Mouse (Mus musculus): ENCODE data around the gene Slc5a1.

DNA sequence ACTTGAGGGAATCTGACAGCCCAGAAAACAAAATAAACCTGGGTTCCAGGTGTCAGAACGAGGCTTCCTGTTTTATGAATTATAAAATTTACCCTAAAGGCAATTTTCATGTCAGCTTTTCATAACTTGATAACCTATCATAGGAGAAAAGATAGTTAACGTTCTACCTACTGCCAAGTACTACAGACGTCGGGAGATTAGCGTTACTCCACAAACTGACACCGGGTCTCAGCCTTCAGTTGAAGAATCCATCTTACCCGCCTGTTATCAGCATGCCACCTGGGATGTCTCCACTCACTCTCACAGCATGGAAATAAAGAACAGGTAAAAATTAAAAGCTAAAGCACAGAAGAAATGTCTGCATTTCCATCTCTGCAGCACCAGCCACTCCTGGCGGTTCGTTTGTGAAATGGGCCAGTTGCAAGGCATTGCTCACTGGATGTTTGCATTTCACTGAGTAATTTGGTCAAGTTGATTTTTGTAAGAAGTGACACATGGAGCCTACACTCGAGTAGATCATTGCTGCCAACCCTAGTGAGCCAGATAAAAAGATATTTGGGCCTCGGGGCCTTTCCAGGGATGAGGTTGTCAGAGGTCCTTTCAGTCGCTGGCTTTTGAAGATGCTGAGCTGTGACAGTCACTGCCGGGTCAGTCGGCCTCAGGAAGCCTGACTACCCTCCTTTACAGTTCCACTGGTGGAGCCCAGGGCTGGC, 104.7 kb downstream of the Slc5a1 start:
- TF ChIP-seq POLR2A (IDR thresholded peaks at IDR 0.05; ENCODE audit: insufficient read depth, low read depth, low read length) (no peak), CTCF (IDR thresholded peaks at IDR 0.05; ENCODE audit: insufficient read depth, low read depth, low read length) (no peak)
